Mouse (Mus musculus) erythroblast, embryonic 14.5 days (primary cell): ENCODE results near the gene Foxp1. TPM values are rescaled to one million over a fixed set of nuclear protein-coding genes. Genes with fewer than 3 reads are reported as not detected.

ENCODE experiments used
- H3K27me3 ChIP-seq: 2 replicates; pipeline ENCODE4 v1.6.1; 2012; ENCODE audit warnings: inconsistent platforms; ENCODE audit not compliant: control insufficient read depth
- H3K36me3 ChIP-seq: 2 replicates; pipeline ENCODE4 v1.6.1; 2012; ENCODE audit warnings: mild to moderate bottlenecking, inconsistent platforms; ENCODE audit not compliant: control insufficient read depth
- H3K4me1 ChIP-seq: 2 replicates; pipeline ENCODE4 v1.6.1; 2012; ENCODE audit warnings: inconsistent platforms; ENCODE audit not compliant: control insufficient read depth
- H3K4me3 ChIP-seq: replicated peaks from 2 replicates; pipeline ENCODE3; 2012; ENCODE audit warnings: moderate library complexity, mild to moderate bottlenecking, inconsistent platforms
- H3K9me3 ChIP-seq: 2 replicates; pipeline ENCODE4 v1.6.1; 2012; ENCODE audit warnings: low read length, inconsistent platforms, mixed read lengths; ENCODE audit not compliant: control insufficient read depth
- GATA1 ChIP-seq: IDR thresholded peaks from 2 replicates; pipeline ENCODE4 v1.6.1; 2012; ENCODE audit warnings: low read length, inconsistent platforms, mixed read lengths
- TAL1 ChIP-seq: IDR thresholded peaks from 3 replicates; pipeline ENCODE4 v1.6.1; 2012; ENCODE audit warnings: low read length, inconsistent platforms, mixed read lengths
- polyA plus RNA-seq: library from polyadenylated mRNA; stranded (reverse); fragments of >175 nt; gene quantifications from 2 replicates; pipeline ENCODE4 v1.2.3, GENCODE M21; 2012

Gene Foxp1
- polyA plus RNA-seq, 1 experiment, result 1.7 TPM

- Histone ChIP-seq H3K9me3 (no peaks in the 10 kb centered on the region), H3K4me1 (no peaks in the 10 kb centered on the region), H3K36me3 (no peaks in the 10 kb centered on the region), H3K4me3 (no peak overlapping the region), H3K27me3 (no peaks in the 10 kb centered on the region)
- TF ChIP-seq GATA1 (no peak), TAL1 (no peak)
These were observed 264.8 kb downstream of the Foxp1 start for GRCm38 (mm10) chr6:99257676-99258075.

GRCm38 (mm10) chr6:99253331-99253730 is 269.2 kb downstream of the Foxp1 start:
- no peak for TF ChIP-seq TAL1
- TF ChIP-seq GATA1, result no peak
- Histone ChIP-seq H3K4me3 (no peak overlapping the region), H3K4me1 (no peaks in the 10 kb centered on the region), H3K36me3 (no peaks in the 10 kb centered on the region), H3K9me3 (no peaks in the 10 kb centered on the region), H3K27me3 (no peaks in the 10 kb centered on the region)

- no peaks in the 10 kb centered on the region for H3K4me1 ChIP-seq
- TF ChIP-seq GATA1 (no peak), TAL1 (no peak)
- H3K9me3 ChIP-seq, result no peaks in the 10 kb centered on the region
- no peaks in the 10 kb centered on the region for H3K27me3 ChIP-seq
- H3K36me3 ChIP-seq, result no peaks in the 10 kb centered on the region
- H3K4me3 ChIP-seq, result no peak overlapping the region
These were observed 269.7 kb downstream of the Foxp1 start for GRCm38 (mm10) chr6:99252816-99253215.

GRCm38 (mm10) chr6:99251924-99252323 is 270.6 kb downstream of the Foxp1 start:
- TF ChIP-seq TAL1 (no peak), GATA1 (no peak)
- Histone ChIP-seq H3K9me3 (no peaks in the 10 kb centered on the region), H3K4me3 (no peak overlapping the region), H3K27me3 (no peaks in the 10 kb centered on the region), H3K4me1 (no peaks in the 10 kb centered on the region), H3K36me3 (no peaks in the 10 kb centered on the region)

GRCm38 (mm10) chr6:99251222-99251621 is 271.3 kb downstream of the Foxp1 start:
- H3K9me3 ChIP-seq, result no peaks in the 10 kb centered on the region
- no peak overlapping the region for H3K4me3 ChIP-seq
- H3K36me3 ChIP-seq, result no peaks in the 10 kb centered on the region
- H3K4me1 ChIP-seq, result no peaks in the 10 kb centered on the region
- H3K27me3 ChIP-seq, result no peaks in the 10 kb centered on the region
- TF ChIP-seq TAL1 (no peak), GATA1 (no peak)

GRCm38 (mm10) chr6:99249496-99250030 is 273.0 kb downstream of the Foxp1 start:
- Histone ChIP-seq H3K36me3 (no peaks in the 10 kb centered on the region), H3K4me1 (no peaks in the 10 kb centered on the region), H3K27me3 (no peaks in the 10 kb centered on the region), H3K9me3 (no peaks in the 10 kb centered on the region), H3K4me3 (no peak overlapping the region)
- no peak for TF ChIP-seq GATA1

GRCm38 (mm10) chr6:99248396-99248795 is 274.1 kb downstream of the Foxp1 start:
- Histone ChIP-seq H3K27me3 (no peaks in the 10 kb centered on the region), H3K4me1 (no peaks in the 10 kb centered on the region), H3K9me3 (no peaks in the 10 kb centered on the region), H3K36me3 (no peaks in the 10 kb centered on the region), H3K4me3 (no peak overlapping the region)
- TF ChIP-seq TAL1 (no peak), GATA1 (no peak)

GRCm38 (mm10) chr6:99241625-99242395 is 280.7 kb downstream of the Foxp1 start:
- Histone ChIP-seq H3K36me3 (no peaks in the 10 kb centered on the region), H3K27me3 (no peaks in the 10 kb centered on the region), H3K9me3 (no peaks in the 10 kb centered on the region), H3K4me3 (no peak overlapping the region), H3K4me1 (no peaks in the 10 kb centered on the region)
- TF ChIP-seq TAL1 (no peak), GATA1 (no peak)

GRCm38 (mm10) chr6:99240764-99241163 is 281.8 kb downstream of the Foxp1 start:
- Histone ChIP-seq H3K4me1 (no peaks in the 10 kb centered on the region), H3K4me3 (no peak overlapping the region), H3K9me3 (no peaks in the 10 kb centered on the region), H3K27me3 (no peaks in the 10 kb centered on the region), H3K36me3 (no peaks in the 10 kb centered on the region)
- TF ChIP-seq GATA1 (no peak), TAL1 (no peak)

- no peaks in the 10 kb centered on the region for H3K4me1 ChIP-seq
- H3K4me3 ChIP-seq, result no peak overlapping the region
- H3K27me3 ChIP-seq, result no peaks in the 10 kb centered on the region
- H3K9me3 ChIP-seq, result no peaks in the 10 kb centered on the region
- no peak for TF ChIP-seq GATA1
- TF ChIP-seq TAL1, result no peak
- no peaks in the 10 kb centered on the region for H3K36me3 ChIP-seq
These were observed 286.9 kb downstream of the Foxp1 start for GRCm38 (mm10) chr6:99235588-99235987.
